Mouse (Mus musculus): ENCODE measurements around the gene Ptbp3.

DNA sequence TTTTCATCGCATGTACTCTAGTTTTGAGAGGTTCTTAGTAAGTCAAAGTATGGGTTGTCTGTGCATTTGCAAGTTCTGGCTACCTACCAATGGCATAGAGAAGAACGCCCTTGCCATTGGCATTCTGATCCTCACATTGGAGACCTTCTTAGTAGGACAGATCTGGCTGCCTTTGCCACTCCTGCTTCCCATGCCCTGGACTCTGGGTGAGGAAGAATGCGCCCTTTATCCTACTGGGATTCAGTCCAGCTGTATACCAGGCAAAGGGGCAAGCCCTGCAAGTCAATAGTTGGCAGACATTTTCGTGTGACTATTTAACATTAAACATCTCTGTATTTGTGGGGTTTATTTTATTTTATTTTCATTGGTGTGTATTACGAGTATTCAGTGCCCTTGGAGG lies 35.9 kb upstream of the Ptbp3 start:
- TF ChIP-seq CTCF (IDR thresholded peaks at IDR 0.05; ENCODE audit: low read depth, low read length) (no peak), POLR2A (IDR thresholded peaks at IDR 0.05; ENCODE audit: extremely low read depth, insufficient read depth, low read length) (no peak)
